33 mouse cellular contexts compared by ENCODE assay signal in the genomic region with DNA sequence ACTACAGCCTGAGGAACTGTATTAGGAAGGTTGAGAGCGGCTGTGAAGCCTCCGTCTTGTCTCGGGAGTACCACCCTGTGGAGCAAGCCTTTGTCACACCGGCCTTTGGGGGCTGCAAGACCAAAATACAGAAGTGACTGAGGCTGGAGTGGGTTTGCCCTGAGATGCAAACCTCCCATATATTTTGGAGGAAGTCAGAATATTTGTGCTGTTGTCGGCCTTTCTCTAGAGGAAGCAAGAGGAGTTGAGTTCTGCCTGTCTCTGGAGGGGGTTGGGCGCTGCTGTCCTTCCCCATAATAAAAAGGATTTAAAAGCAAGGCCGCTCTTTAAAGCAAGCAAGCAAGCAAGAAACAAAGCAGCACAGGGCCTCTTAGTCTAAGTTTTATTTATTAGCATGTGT. TPM values are rescaled to one million over a fixed set of nuclear protein-coding genes. Genes with fewer than 3 reads are reported as not detected.
DNase-seq lines count a peak whose midpoint lies in the region; ATAC-seq and TF ChIP-seq lines count a peak whose summit lies in the region.
"Had no signal": no experiment of that assay in that cellular context is flagged by ENCODE, and none has a peak within 500 bp of the region (broad histone marks: within the 10 kb centered on the region; RNA-seq: fewer than 3 reads in every experiment).

No protein-coding gene starts in this region.

- TF ChIP-seq POLR2A in bone marrow macrophage, adult 2 months (IDR thresholded peaks at IDR 0.05; ENCODE audit: borderline replicate concordance, low read depth, low read length) = no peak
- TF ChIP-seq POLR2A in small intestine, adult 2 months (IDR thresholded peaks at IDR 0.05; ENCODE audit: low read depth, low read length) = no peak

- H3K4me1 ChIP-seq in bone marrow macrophage, adult 2 months (ENCODE audit: control insufficient read depth, insufficient read depth, low read length) = peaks cover 38% of the 10 kb centered on the region
- H3K4me1 ChIP-seq in small intestine, adult 2 months (ENCODE audit: control insufficient read depth, insufficient read depth, insufficient read length, low read length) = peaks cover 8% of the 10 kb centered on the region; the same call in 1 of the 2 replicates
- H3K4me1 ChIP-seq: hindbrain, embryonic 10.5 days; limb, embryonic 12.5 days; liver, embryonic 13.5 days; midbrain, embryonic 12.5 days had no signal

- 87% methylated on average over 7 of the region's 7 CpGs for WGBS in small intestine, adult 2 months

- H3K27me3 ChIP-seq in small intestine, adult 2 months (ENCODE audit: control insufficient read depth, insufficient read depth, low read length) = no peaks in the 10 kb centered on the region
- H3K27me3 ChIP-seq: embryonic facial prominence, embryonic 15.5 days; forebrain, embryonic 12.5 days; hindbrain, embryonic 15.5 days; limb, embryonic 12.5 days; liver, embryonic 13.5 days; neural tube, embryonic 13.5 days; stomach, embryonic 15.5 days had no signal

- H3K36me3 ChIP-seq in small intestine, adult 2 months (ENCODE audit: control insufficient read depth, insufficient read depth, low read length) = no peaks in the 10 kb centered on the region
- H3K36me3 ChIP-seq: embryonic facial prominence, embryonic 10.5 days; embryonic facial prominence, embryonic 15.5 days; forebrain, embryonic 12.5 days; hindbrain, embryonic 10.5 days; hindbrain, embryonic 15.5 days; limb, embryonic 12.5 days; liver, embryonic 13.5 days; midbrain, embryonic 12.5 days; neural tube, embryonic 13.5 days; stomach, embryonic 15.5 days had no signal

- ATAC-seq in hematopoietic stem cell, adult 5-6 weeks (replicated peaks in 1 of 2; ENCODE audit: insufficient read depth in 1 of 2, low FRiP score in 2 of 2, low TSS enrichment in 1 of 2, low read depth in 1 of 2, poor library complexity in 2 of 2, severe bottlenecking in 2 of 2) = peak; percentile 47 to 48

- peak; percentile 56 for DNase-seq in kidney, postnatal 10 days
- DNase-seq in kidney, adult 11 months = no peak
- DNase-seq in thymus, postnatal 0 days (ENCODE audit: low spot score) = no peak
- DNase-seq in cerebellum, postnatal 14 days = no peak
- DNase-seq: adrenal gland, postnatal 14 days; cerebellum, adult 11-12 months; cerebellum, postnatal 10 days; gastrocnemius, postnatal 10 days; kidney, adult 2 months; liver, embryonic 13.5 days; lung, adult 2 months; lung, postnatal 10 days; right cerebral cortex, postnatal 4 days; thymus, adult 18-20 months; thymus, postnatal 36 days had no signal

- H3K27ac ChIP-seq in bone marrow macrophage, adult 2 months (ENCODE audit: insufficient read depth, low read depth, low read length) = peak overlapping the region; percentile 81
- peak overlapping the region; percentile 89; the same call in 1 of the 2 replicates for H3K27ac ChIP-seq in small intestine, adult 2 months (ENCODE audit: insufficient read depth, low read depth, low read length)
- H3K27ac ChIP-seq: embryonic facial prominence, embryonic 10.5 days; embryonic facial prominence, embryonic 15.5 days; forebrain, embryonic 12.5 days; hindbrain, embryonic 10.5 days; hindbrain, embryonic 15.5 days; layer of hippocampus, adult 2 months; left cerebral cortex, adult 2 months; limb, embryonic 12.5 days; liver, embryonic 13.5 days; midbrain, embryonic 12.5 days; neural tube, embryonic 13.5 days; stomach, embryonic 15.5 days had no signal

- no peak for TF ChIP-seq CTCF in bone marrow macrophage, adult 2 months (IDR thresholded peaks at IDR 0.05; ENCODE audit: low read depth, low read length)
- TF ChIP-seq CTCF in small intestine, adult 2 months (IDR thresholded peaks at IDR 0.05; ENCODE audit: extremely low read depth, insufficient read length, insufficient replicate concordance, low read depth, low read length) = no peak

- H3K4me3 ChIP-seq in bone marrow macrophage, adult 2 months (ENCODE audit: insufficient read depth, low read length) = no peak overlapping the region
- no peak overlapping the region for H3K4me3 ChIP-seq in small intestine, adult 2 months (ENCODE audit: low read depth, low read length)
- H3K4me3 ChIP-seq: embryonic facial prominence, embryonic 10.5 days; embryonic facial prominence, embryonic 15.5 days; forebrain, embryonic 12.5 days; hindbrain, embryonic 10.5 days; hindbrain, embryonic 15.5 days; layer of hippocampus, adult 2 months; left cerebral cortex, adult 2 months; limb, embryonic 12.5 days; liver, embryonic 13.5 days; megakaryocyte, embryonic 14.5 days; midbrain, embryonic 12.5 days; neural tube, embryonic 13.5 days; stomach, embryonic 15.5 days had no signal

RNA-seq across cellular contexts. Expression of a gene that starts 11.4 kb away (rescaled TPM):
- polyA plus RNA-seq in bone marrow macrophage, adult 2 months (2012; ENCODE audit: insufficient read depth, insufficient read length, missing spikeins) = 3.3 and 5.3 TPM in 2 replicates
- 28.3 and 33.0 TPM in 2 replicates for total RNA-seq in hematopoietic stem cell, adult 5-6 weeks (2017)
- 414 and 869 TPM in 2 replicates for polyA plus RNA-seq in small intestine, adult 2 months (2012; rRNA removed)
- 73.2 and 83.0 TPM in 2 replicates for polyA plus RNA-seq in thymus, postnatal 0 days (2015; fragmentation: Nextera tagmentation; extraction: Ambion mirVana)

RNA-seq across cellular contexts. Expression of a gene that starts 59.3 kb away (rescaled TPM):
- polyA plus RNA-seq in bone marrow macrophage, adult 2 months (2012; ENCODE audit: insufficient read depth, insufficient read length, missing spikeins) = 1.1 and 1.6 TPM in 2 replicates
- total RNA-seq in hematopoietic stem cell, adult 5-6 weeks (2017) = not detected in 2 replicates
- polyA plus RNA-seq in small intestine, adult 2 months (2012; rRNA removed) = 0.93 TPM in 1 of 2 replicates, not detected in the other
- 0.22 and 0.33 TPM in 2 replicates for polyA plus RNA-seq in thymus, postnatal 0 days (2015; fragmentation: Nextera tagmentation; extraction: Ambion mirVana)
- total RNA-seq: layer of hippocampus, adult 2 months; layer of hippocampus, postnatal 14 days; left cerebral cortex, postnatal 25 days; MEL had no signal
- polyA plus RNA-seq: stomach, embryonic 15.5 days had no signal

Comparison
In these comparisons a context has a peak if more than half of its experiments do, and no peak if none do; other contexts are left out.
1. RNA of a gene that starts 11.4 kb away (polyA plus RNA-seq): 414 to 869 TPM in small intestine, adult 2 months and 73.2 to 83.0 TPM in thymus, postnatal 0 days; 3.3 to 5.3 TPM in bone marrow macrophage, adult 2 months; every median in the first group is over 10 times any median in the second.